Mouse (Mus musculus): ENCODE measurements around the gene Dtwd1. TPM values are rescaled to one million over a fixed set of nuclear protein-coding genes. Genes with fewer than 3 reads are reported as not detected.
"Not testable (repeated sequence)": the region's sequence is repeated elsewhere in the genome, so short reads cannot be mapped to it uniquely, and the experiment has no call there.

The Dtwd1 gene
- total RNA-seq (2021) = 1 to 10 TPM; 6.5 to 6.8 TPM
- long read RNA-seq, experiment 1, partial matches to known transcripts = 1 of 14 reads
- long read RNA-seq, experiment 1, other reads (novel, unspliced or antisense) = 10 of 14 reads
- long read RNA-seq, experiment 2, transcript Dtwd1-202 (5 exons, 1,342 nt) = major isoform, 6 of 14 reads
- long read RNA-seq, experiment 2, partial matches to known transcripts = 2 of 14 reads
- long read RNA-seq, experiment 2, other reads (novel, unspliced or antisense) = 6 of 14 reads

DNA sequence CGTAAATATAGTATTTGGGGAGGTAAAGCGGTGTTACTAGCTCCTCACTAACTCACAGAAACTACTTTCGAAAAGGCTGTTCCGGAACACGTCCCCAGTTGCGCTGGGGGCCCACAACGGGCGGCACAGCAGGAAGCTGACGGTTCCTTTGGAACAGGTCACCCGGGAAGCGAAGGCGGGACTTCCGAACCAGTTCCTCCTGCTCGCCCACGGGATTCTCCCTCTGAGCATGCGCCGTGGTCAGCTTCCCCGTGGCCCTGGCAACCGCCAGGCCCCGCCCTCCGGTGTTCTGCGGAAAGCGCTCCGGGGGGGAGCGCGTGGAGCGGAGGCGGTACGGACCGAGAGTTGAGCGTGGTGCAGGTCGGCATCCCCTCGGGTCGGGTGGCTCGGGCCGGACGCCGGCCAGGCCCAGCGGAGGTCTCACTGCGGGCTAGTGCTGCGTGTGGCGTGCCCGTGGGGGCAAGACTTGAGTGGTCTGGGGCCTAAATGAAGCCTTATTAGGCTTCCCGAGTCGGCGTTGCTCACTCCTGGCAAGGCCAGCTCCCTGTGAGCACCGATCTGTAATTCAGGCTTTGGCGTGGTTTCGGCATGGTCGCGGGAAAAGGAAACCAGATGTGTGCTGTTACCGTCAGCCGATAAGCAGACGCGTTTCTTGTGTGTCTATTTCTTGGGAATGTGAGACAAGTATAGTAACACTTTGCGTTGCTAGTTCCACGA is at the start of gene Dtwd1, which contains the start of gene Fam227b:
TSS of gene Dtwd1 (plus strand) at position 287 of the 717 bp plus-strand sequence.
TSS of gene Fam227b (minus strand) at position 150 of the 717 bp plus-strand sequence.
- DNase-seq = peak; percentile 99

DNA sequence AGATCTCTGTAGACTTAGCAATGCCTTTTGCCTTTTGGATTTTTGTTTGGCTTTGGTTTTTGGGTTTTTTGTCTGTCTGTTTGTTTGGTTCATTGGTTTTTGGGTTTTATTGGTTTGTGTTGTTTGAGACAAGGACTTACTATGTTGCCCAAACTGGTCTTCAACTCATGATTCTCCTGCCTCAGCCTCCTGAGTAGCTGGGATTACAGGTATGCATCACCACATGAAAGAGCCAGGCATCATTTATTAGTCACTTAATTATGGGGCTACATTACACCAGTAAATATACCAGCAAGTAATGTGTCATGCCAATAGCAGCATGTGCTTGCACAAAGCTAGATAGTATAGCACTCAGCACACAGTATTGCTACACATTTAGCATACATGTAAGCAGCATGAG is 4.2 kb upstream of the Dtwd1 start:
- no peak for DNase-seq

GRCm38 (mm10) chr2:126165277-126166018 is 13.5 kb downstream of the Dtwd1 start:
- no peak for DNase-seq

GRCm38 (mm10) chr2:126166335-126166734 is 14.4 kb downstream of the Dtwd1 start:
- no peak for DNase-seq

DNA sequence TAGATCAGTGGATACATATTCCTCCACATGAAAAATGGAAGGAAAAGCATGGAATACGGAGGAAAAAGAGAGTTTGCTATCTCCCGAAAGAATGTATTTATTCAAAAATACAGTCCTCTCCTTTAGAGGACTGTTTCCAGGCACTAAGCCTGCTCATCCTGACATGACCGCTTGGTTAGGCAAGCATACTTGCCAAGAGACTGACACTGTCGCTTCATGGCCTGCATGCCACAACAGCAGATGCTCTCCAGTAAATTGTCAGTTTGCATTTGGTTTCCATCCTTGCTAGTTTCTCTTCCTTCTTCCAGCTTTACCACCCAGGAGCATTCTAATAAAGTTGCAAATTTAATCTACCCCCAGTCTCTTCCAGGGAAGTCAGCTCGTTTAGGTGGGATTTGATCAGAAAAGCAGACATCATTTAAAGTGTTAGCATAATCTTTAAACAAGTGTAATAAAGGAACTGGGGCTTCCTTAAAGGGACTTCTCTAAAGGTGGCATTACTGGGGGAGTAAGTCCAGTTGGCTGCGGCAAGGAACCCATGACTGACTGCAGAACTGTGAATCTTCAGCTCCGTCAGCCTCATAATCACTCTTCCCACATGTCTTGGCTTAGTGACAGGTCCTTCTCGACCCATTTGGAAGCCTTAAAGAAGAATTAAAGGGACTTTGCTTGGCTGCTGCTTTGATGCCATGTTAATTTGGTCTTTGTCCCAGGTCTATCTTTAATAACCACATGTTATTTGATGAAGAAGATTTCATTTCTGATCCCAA is 15.1 kb downstream of the Dtwd1 start:
- DNase-seq = no peak

DNA sequence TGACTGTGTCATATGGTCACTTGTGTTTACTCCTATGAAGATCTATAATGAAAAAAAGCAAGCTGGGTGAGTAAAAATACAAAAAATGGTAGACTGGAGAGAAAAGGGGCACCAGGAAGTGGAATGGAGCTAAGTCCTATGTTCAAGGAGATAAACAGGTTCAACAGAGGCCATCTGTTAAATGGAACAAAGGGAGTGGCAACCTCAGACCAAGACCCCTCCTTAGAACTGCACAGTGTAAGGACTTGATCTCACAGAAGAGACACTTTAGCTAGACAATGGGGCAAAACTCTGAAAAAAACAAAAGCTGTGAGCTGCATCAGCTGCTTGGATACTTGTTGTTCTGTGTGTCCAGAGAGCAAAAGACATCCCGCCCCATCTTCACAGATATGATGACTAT is 19.5 kb downstream of the Dtwd1 start:
- DNase-seq = no peak

DNA sequence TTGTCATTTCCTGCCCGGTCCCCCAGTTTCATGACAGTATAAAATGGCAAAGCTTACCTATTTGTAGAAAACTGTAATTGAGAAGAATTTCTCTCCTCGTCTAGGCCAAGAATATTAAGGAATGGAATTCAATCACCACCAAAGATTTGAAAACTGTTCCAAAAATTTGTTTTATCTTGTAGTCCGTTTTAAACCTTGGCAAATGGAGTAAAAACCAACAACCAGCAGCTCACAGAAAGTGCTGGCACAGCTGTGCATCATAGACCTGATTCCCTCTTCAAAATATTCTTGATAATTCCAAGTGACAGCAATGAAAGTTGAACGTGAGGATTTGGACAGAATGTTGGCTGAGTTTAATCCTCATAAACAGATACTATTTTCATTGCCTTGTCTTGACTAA is 39.4 kb downstream of the Dtwd1 start:
- DNase-seq = no peak

- DNase-seq = no peak
Measured at GRCm38 (mm10) chr2:126192129-126192528, 40.2 kb downstream of the Dtwd1 start.

GRCm38 (mm10) chr2:126195631-126196356 is 43.9 kb downstream of the Dtwd1 start:
- no peak for DNase-seq

DNA sequence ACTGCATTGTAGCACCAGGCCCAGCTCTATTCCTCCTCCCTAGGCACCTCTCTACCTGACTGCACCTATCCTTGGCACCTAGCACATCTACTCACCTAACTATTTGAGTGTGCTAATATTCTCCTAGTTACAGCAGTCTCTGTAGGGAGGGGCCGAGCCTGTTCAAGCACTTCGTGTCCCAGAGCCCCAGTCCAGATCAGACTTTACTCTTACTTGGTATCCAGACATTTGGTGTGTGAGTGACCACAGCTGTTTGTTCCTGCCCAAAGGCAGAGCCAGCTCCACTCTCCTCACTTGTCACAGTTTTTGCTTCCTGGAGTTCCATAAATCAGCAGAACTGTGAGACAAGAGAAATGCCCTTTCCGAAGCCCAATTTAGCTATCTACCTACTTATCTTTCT is 47.0 kb downstream of the Dtwd1 start:
- no peak for DNase-seq

DNA sequence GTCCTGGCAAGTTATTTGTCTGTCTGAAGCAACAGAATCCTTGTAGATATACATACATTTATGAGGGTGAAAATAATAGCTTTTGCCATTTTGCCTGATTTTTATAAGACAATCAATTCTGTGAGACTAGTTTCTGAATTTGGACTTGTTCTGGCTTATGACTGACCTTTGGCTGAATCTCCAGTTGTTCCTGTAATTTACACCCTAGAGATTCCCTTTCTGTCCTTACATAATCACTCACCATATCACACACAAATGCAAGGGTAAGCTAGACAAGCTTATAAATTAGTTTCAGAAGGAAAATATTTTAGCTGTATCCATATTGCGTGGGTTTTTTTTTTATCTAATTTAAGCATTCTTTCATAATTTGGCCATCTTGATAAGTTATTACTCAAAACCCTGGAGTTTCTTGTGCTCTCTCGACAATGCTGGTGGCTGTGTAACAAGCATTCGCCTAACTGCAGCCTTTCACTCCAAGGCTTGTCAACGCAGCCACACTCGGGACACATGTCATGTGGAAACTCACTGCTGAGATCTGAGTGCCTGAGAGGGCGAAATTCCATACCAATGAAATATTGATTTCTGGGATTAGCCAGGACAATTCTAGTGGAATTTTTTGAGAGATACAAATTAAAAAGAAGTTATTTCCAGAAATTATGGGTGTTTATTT is 59.2 kb downstream of the Dtwd1 start:
- no peak for DNase-seq

DNA sequence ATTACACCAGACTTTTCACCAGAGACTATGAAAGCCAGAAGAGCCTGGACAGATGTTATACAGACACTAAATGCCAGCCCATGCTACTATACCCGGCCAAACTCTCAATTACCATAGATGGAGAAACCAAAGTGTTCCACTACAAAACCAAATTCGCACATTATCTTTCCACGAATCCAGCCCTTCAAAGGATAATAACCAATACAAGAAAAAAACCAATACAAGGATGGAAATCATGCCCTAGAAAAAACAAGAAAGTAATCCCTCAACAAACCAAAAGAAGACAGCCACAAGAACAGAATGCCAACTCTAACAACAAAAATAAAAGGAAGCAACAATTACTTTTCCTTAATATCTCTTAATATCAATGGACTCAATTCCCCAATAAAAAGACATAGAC is 62.9 kb downstream of the Dtwd1 start, which contains the start of gene Gm17555:
TSS of gene Gm17555 (plus strand) at position 301 of the 400 bp plus-strand sequence.
- not testable (repeated sequence) for DNase-seq

Other genes starting within 250 kb of the Dtwd1 start
- gene Fgf7, start 117.5 kb upstream of the Dtwd1 start, total RNA-seq (2021) = 1 to 10 TPM; 6.1 to 7.8 TPM
- gene Fam227b, start 137 bp upstream of the Dtwd1 start, total RNA-seq (2021) = not detected
- gene Gm17555, start 63.0 kb downstream of the Dtwd1 start, total RNA-seq (2021) = not detected

All from gastrocnemius, postnatal 10 days (tissue).